Mouse (Mus musculus): ENCODE data around the gene Tmem39b.

DNA sequence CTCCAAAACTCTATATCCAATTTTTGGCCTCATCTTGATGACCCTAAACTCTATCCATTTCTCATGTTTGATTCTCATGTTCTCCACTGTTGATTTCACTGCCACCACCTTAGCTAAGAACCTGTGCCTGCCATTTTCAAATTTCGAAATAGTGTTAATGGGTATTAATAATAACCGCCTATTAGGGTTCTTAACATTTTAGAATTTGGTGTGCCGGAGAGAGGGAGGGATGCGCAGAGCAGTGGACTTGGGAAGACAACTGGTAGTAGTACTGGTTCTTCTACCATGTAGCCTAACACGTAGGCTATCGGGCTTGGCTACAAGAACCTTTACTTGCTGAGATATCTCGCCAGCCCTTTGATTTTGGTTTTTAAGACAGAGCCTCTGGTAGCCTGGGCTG, 553 bp upstream of the Tmem39b start:
- TF ChIP-seq CTCF (IDR thresholded peaks at IDR 0.05; ENCODE audit: control insufficient read depth, insufficient read depth, insufficient replicate concordance, low read depth, low read length) (no peak), POLR2A (IDR thresholded peaks at IDR 0.05; ENCODE audit: control insufficient read depth, low read depth, low read length) (no peak)
